Mouse (Mus musculus): ENCODE measurements around the gene Mob4.
A peak's percentile ranks its signal among the peaks of the same experiment; 100 is the strongest.

The Mob4 gene

GRCm38 (mm10) chr1:55131424-55132014, 488 bp downstream of the Mob4 start:
- no peak for DNase-seq (ENCODE audit: low spot score in 2 of 2)

DNA sequence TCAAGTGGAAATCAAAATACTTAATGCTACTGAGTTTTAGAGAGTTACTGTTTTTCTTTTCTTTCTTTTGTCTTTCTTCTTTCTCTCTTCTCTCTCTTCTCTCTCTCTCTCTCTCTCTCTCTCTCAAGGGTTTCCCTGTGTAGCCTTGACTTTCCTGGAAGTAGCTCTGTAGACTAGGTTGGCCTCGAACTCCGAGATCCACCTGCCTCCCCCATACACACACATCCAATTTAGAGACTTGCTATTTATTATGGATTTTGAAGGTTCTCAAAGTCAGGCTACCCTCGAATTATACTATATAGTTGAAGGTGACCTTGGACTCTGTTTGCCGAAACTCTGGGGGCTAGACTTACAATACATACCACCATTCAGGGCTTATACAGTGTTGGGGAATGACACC, 1.3 kb downstream of the Mob4 start:
- DNase-seq (ENCODE audit: low spot score in 2 of 2), result no peak

DNA sequence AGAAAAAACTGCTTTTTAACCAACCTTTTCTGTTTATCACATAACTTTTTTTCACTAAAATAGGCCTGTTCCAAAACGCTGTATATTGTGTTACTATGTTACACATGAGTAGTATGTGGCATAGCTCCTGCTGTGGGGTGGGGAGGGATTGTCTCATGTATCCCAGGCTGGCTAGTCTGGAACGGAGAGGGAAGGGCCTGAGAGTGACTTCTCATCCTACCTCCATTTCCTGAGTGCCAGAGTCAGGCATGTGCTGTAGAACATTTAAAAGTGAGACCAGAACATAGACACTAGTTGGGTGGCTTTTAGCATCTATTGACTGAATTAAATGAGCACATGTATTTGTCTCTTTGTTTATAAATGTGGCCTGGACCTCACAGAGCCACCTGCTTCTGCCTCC, 2.1 kb downstream of the Mob4 start:
- no peak for DNase-seq (ENCODE audit: low spot score in 2 of 2)

DNA sequence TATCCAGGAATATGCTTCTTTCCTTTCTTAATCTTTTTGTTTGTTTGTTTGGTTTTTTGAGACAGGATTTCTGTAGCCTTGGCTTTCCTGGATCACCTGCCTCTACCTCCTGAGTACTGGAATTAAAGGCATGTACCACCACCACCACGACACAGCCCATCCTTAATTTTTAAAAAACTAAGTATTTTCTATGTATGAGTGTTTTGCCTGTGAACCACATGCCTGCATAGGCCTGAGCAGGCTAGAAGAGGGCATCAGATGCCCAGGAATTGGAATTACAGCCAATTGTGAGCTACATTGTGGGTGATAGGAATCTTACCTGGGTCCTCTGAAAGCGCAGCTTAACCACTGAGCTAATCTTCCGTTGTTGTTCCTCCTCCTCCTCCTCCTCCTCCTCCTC, 3.3 kb downstream of the Mob4 start:
- DNase-seq (ENCODE audit: low spot score in 2 of 2), result no peak

- no peak for DNase-seq (ENCODE audit: low spot score in 2 of 2)
Measured at GRCm38 (mm10) chr1:55135846-55136245, 4.8 kb downstream of the Mob4 start.

DNA sequence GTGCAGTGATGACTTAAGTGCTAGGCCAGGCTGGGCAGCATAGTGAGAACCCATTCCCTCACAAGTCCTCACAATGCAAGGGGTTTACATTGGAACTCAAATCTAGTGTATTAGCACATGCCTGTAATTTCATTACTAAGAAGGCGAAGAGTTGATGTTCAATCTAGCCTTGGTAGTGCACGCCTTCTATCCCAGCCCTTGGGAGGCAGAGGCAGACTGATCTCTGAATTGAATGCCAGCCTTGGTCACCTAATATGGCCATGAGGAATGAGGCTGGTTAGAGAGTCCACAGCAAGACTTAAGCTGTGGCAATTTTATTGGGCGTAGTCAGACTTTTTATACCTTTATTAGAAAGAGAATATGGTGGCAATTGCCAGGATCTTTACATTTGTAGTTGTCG, 13.3 kb downstream of the Mob4 start:
- DNase-seq (ENCODE audit: low spot score in 2 of 2), result no peak

- DNase-seq (ENCODE audit: low spot score in 2 of 2), result no peak
Measured at GRCm38 (mm10) chr1:55145556-55145955, 14.5 kb downstream of the Mob4 start.

GRCm38 (mm10) chr1:55157329-55157728, 26.3 kb downstream of the Mob4 start:
- no peak for DNase-seq (ENCODE audit: low spot score in 2 of 2)

DNA sequence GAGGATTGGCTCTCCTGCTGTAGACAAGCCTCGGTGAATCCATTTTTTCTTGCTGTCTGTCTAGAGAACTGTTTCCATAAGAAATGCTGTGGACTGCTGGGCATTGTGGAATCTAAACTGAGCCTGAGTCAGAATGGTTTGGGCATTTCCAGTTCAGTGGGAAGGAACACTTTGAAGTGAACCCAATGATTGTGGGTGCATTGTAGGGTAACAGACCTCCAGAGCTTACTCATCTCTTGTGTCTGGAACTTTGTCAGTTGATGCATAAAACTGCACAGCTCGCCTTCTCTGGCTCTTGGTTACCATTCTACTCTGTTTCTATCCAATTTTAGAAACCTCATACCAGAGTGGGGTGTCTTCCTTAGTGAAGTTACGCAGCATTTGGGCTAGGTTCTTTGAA, 27.2 kb downstream of the Mob4 start:
- no peak for DNase-seq (ENCODE audit: low spot score in 2 of 2)

GRCm38 (mm10) chr1:55158821-55159220, 27.8 kb downstream of the Mob4 start:
- no peak for DNase-seq (ENCODE audit: low spot score in 2 of 2)

GRCm38 (mm10) chr1:55160218-55160617, 29.2 kb downstream of the Mob4 start:
- DNase-seq (ENCODE audit: low spot score in 2 of 2), result no peak

DNA sequence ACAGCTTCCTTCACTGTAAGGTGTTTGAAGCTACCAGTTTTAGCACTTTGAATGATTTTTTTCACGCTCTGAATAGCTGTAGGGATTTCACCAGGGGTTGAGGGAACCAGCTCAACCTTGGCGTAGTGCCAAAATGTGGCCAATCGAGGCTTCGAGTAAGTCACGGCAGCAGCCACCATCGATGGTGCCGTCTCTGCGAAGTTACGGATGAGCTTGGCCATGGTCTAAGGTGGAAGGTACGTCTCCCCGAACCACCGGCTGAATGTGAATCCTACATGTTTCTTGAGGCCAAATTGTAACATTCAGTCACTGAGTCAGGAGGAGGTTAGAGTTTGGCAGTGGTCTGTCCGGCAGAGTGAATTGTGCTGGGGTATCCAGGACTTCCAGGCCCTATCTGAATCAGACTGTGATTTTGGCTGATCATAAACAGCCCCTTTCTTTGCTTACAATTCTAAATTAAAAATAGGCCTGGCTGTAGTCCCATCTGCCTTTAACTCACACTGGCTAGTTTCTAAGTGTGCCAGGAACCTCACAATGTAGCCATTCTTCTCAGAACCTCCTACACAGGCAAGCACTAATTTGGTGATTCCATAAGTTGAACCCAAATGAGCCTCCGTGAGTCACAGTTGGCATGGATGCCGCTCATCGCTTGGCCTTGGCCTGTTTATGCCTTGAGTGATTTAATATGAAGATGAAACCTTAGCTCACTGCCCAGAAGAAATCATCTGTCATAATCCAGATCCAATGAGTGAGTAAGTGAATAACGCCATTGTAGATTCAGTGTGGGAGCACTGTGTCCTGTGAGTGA, 30.0 kb downstream of the Mob4 start:
- DNase-seq (ENCODE audit: low spot score in 2 of 2), result peak in 1 of 2 experiments; percentile 20

GRCm38 (mm10) chr1:55161895-55162294, 30.9 kb downstream of the Mob4 start:
- no peak for DNase-seq (ENCODE audit: low spot score in 2 of 2)

- DNase-seq (ENCODE audit: low spot score in 2 of 2), result no peak
Measured at GRCm38 (mm10) chr1:55162781-55163180, 31.8 kb downstream of the Mob4 start.

DNA sequence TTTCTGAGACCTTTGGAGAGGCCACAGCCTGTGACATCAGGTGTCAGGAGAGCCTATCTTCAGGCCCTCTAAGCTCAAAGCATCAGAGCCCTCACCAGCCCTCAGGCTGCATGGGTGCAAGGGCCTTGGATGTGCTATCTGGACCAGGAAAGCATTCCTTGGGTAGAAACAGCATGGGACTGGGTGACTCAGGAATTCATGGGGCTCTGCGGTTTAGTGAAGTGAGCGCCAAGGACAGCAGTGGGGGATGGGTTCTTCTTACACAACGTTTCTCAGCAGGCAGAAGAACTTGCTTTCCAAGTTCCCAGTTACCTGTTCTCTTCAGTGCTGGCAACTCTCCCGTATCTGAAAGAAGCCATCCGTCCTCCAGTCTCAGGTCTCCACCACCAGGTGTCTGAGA, 33.0 kb downstream of the Mob4 start:
- no peak for DNase-seq (ENCODE audit: low spot score in 2 of 2)

DNA sequence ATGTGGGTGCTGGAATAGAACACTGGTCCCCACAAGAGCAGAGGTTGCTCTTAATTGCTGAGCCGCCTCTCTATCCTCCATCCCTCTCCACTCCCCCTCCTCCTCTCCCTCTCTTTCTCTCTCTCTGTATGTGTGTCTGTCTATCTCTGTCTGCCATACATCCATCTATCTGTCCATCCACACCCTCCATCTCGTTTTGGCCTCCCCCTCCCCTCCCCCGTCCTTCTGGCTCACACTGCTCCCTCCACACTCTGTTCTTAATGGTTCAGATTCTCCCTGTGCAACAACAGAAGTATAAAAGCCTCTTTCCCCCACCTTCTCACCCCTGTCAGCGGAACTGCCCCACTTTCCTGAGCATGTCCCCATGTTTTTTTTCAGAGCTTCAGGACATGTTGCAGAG, 36.5 kb downstream of the Mob4 start:
- no peak for DNase-seq (ENCODE audit: low spot score in 2 of 2)

DNA sequence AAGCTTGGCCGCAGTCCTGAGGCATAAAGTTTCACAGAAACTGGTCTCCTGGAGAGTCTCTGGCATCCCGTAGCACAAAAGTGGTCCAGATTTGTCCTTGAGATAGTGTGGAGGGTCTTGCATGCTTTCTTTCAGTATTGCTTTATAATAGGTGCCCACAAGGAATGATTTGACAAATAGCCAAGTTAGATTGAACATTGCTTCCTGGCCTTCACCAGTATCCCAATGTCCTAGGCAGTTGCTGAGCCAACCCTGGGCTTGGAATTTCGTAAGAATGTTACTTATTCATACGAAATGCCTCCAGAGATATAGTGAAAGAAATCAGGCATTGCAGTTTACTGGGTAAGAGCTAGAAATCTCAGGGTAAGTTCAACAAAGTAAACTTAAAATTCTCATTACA, 37.6 kb downstream of the Mob4 start:
- DNase-seq (ENCODE audit: low spot score in 2 of 2), result no peak

DNA sequence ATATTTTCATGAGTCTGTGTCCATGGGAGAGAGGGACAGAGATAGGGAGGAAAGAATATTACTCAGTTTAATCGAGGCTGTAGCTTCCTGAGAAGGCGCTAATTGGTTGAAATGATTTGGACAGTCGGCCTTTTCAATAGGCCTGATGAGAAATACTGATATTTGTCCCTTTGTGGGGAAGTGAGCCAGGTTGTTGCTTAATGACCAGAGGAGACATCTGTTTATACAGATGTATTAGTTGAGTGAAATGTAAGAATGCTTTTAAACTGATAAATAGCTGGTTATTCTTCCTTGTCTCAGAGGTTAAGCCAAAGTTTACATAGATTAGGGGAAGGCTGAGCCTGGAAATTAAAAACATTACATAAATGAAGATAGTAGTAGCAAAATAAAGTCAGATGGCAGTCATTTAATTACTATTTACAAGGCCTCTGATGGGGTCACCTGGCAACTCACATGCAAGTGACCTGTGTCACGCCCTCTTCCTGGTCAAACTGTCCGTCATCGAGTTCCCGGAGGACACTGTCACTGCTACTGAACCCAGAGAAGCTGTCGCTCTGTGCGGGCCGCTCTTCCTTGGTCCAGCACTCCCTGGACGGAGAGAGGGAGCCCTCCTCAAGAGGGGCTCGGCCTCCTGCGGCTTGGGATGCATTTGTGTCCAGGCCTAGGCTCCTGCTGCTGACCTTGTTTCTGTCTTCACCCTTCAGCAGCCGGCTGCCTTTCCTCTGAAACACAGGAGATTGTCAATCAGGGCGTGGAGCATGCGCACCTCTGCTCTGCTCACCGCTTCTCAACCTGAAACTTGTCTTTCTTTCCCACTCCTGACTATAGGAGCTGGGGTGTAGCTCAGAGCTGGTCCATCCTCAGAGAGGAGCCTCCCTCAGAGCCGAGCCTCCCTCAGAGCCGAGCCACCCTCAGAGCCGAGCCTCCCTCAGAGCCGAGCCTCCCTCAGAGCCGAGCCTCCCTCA, 40.6 kb downstream of the Mob4 start:
- DNase-seq (ENCODE audit: low spot score in 2 of 2), result no peak

DNA sequence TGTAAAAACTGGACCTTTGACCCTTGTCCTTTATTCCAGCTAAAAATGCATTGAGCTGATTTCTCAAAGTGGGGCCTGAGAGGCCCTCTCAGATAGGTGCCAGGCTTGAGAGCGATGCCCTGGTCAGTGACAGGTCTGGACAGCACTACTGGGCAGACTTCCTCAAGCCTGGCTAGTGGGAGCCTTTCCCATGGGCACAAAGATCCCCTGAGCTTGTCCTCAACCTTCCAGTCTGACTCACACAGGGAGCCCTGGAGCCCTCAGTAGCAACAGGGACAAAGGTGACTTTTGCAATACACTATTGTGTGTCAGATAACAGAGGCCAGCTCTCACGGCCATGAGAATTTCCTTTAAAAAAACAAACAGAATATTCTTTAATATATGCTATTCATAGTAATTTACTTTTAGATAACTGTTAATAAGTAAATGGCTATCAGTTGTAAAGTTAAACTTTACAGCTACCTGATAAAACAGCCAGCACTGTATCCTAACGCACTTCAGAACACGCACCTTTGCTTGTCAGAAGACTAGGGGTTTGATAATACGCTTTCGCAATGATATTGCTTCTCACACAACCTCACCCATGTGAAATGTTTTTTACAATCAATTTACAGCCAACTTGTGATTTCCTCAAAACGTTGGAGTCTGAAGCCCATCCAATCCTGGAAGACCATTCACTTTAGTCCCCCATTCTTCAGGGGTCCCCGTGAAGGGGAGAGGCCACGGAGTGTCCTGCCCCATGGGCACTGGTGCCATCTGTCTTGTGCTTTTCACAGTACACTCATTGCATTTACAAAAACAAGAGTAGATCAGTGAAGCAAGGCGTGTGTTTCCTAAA, 42.9 kb downstream of the Mob4 start:
- no peak for DNase-seq (ENCODE audit: low spot score in 2 of 2)

GRCm38 (mm10) chr1:55174558-55175034, 43.6 kb downstream of the Mob4 start:
- no peak for DNase-seq (ENCODE audit: low spot score in 2 of 2)

DNA sequence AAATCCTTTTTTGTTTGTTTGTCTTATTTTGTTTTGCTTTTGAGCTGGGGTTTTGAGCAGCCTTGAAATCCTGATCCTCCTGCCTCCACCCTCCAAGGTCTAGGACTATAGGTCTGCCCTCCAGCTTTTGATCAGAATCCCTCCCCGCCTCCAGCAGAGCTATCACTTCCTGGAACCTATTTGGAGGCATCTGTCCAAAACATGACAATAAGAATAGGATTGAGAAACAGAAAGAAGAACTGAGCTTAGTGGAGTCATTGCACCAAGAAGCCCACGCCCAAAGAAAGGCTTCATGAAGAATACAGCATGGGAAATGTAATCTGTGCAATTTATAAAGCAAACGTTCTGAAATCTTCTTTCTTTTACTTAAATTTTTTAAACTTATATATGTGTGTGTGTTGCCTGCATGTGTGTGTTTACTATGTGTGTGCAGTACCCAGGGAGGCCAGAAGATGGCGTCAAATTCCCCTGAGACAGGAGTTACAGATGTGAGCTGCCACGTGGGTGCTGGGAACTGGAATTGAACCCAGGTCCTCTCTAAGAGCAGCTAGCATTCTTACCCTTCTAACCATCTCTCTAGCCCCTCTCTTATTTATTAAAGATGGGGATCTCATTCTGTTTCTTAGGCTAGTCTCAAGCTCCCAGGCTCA, 49.0 kb downstream of the Mob4 start:
- no peak for DNase-seq (ENCODE audit: low spot score in 2 of 2)
